Mouse (Mus musculus) heart, embryonic 13.5 days (tissue): ENCODE measurements around the gene Cep170. TPM values are rescaled to one million over a fixed set of nuclear protein-coding genes. Genes with fewer than 3 reads are reported as not detected.

Experiments used
- ATAC-seq: fragments of 200-750 bp; cut with Nextera tagmentation; 2 replicates; pipeline ENCODE4 v1.8.0; 2017; ENCODE audit warnings: moderate TSS enrichment; ENCODE audit not compliant: insufficient number of reproducible peaks, low FRiP score, low TSS enrichment; ENCODE audit errors: extremely low read depth
- H3K27ac ChIP-seq: fragments of 300-500 bp; sonication (generic); replicated peaks from 2 replicates; pipeline ENCODE4 v1.5.1; 2015; ENCODE audit warnings: moderate library complexity, mild to moderate bottlenecking, inconsistent platforms
- H3K27me3 ChIP-seq: fragments of 300-500 bp; sonication (generic); replicated peaks from 2 replicates; pipeline ENCODE4 v1.6.1; 2015; ENCODE audit warnings: mild to moderate bottlenecking, inconsistent platforms
- H3K36me3 ChIP-seq: fragments of 300-500 bp; sonication (generic); 2 replicates; pipeline ENCODE4 v1.6.1; 2015; ENCODE audit warnings: mild to moderate bottlenecking, inconsistent platforms
- H3K4me1 ChIP-seq: fragments of 300-500 bp; sonication (generic); 2 replicates; pipeline ENCODE4 v1.6.1; 2015; ENCODE audit warnings: inconsistent platforms
- H3K4me2 ChIP-seq: fragments of 300-500 bp; sonication (generic); 2 replicates; pipeline ENCODE4 v1.6.1; 2015; ENCODE audit warnings: inconsistent platforms, mild to moderate bottlenecking, moderate library complexity
- H3K4me3 ChIP-seq: fragments of 300-500 bp; sonication (generic); 2 replicates; pipeline ENCODE4 v1.5.1; 2015; ENCODE audit warnings: moderate library complexity, mild to moderate bottlenecking, inconsistent platforms
- H3K9ac ChIP-seq: fragments of 300-500 bp; sonication (generic); 2 replicates; pipeline ENCODE4 v1.6.1; 2015; ENCODE audit warnings: inconsistent platforms, mild to moderate bottlenecking, moderate library complexity
- H3K9me3 ChIP-seq: fragments of 300-500 bp; sonication (generic); 2 replicates; pipeline ENCODE4 v1.6.1; 2016; ENCODE audit warnings: inconsistent platforms
- WGBS: fragments of 180-500 bp; shearing (Covaris S2); methylation state at CpG from one replicate; pipeline ENCODE4 v1.1.7; 2015; ENCODE audit warnings: mixed read lengths; 5-methylcytosine and 5-hydroxymethylcytosine counted together
- polyA plus RNA-seq: library from polyadenylated mRNA; unstranded; fragments of >200 nt; fragmentation: Nextera tagmentation; extraction: Ambion mirVana; gene quantifications from 2 replicates; pipeline ENCODE4 v1.2.1, GENCODE M21; 2015

Gene Cep170
- polyA plus RNA-seq, 1 experiment from 2014 or later: 19.8 TPM

DNA sequence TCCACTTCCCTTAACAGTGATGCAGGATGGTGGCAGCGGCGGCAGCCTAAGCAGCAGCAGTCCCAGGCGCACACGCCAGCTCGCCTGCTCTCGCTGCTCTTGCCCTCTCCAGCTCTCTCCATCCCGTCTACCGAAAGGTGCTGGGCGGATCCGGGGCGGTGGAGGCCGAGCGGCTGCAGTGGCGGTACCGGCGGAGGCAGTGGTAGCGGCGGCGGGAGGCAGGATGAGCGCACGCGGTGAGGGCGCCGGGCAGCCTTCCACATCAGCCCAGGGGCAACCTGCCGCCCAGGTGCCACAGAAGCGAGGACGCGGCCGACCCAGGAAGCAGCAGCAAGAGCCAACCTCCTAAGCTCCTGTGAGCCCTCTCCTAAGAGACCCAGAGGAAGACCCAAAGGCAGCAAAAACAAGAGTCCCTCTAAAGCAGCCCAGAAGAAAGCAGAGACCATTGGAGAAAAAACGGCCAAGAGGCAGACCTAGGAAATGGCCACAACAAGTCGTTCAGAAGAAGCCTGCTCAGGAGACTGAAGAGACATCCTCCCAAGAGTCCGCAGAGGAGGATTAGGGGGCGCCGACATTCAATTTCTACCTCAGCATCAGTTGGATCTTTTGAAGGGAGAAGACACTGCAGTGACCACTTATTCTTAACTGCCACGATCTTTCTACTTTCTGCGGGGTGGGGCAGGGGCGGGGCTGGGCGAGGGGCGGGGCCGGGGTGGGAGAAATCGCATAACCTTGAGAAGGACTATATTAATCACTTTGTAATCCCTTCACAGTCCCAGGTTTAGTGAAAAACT lies 21.8 kb upstream of the Cep170 start:
- ATAC-seq: no peak
- Histone ChIP-seq H3K4me3 (peak overlapping the region; percentile 54), H3K27me3 (no peaks in the 10 kb centered on the region), H3K9me3 (no peaks in the 10 kb centered on the region), H3K9ac (peak overlapping the region; percentile 79), H3K4me1 (peaks cover 18% of the 10 kb centered on the region), H3K36me3 (no peaks in the 10 kb centered on the region), H3K4me2 (peak overlapping the region; percentile 84), H3K27ac (peak overlapping the region; percentile 34)
- WGBS: 1% methylated on average over 41 of the region's 41 CpGs

GRCm38 (mm10) chr1:176834880-176835279 lies 21.0 kb upstream of the Cep170 start:
- H3K27ac ChIP-seq: no peak overlapping the region
- WGBS: 33% methylated on average over 6 of the region's 6 CpGs
- H3K36me3 ChIP-seq: no peaks in the 10 kb centered on the region
- ATAC-seq: no peak
- H3K4me2 ChIP-seq: peak overlapping the region; percentile 84
- no peaks in the 10 kb centered on the region for H3K9me3 ChIP-seq
- H3K4me1 ChIP-seq: peaks cover 18% of the 10 kb centered on the region
- H3K9ac ChIP-seq: peak overlapping the region; percentile 79; the same call in 1 of the 2 replicates
- H3K27me3 ChIP-seq: no peaks in the 10 kb centered on the region
- H3K4me3 ChIP-seq: peak overlapping the region; percentile 54

- no peak for ATAC-seq
- H3K36me3 ChIP-seq: peaks cover 4% of the 10 kb centered on the region
- H3K27me3 ChIP-seq: no peaks in the 10 kb centered on the region
- 36% methylated on average over 3 of the region's 3 CpGs for WGBS
- H3K27ac ChIP-seq: no peak overlapping the region
- H3K4me2 ChIP-seq: no peak overlapping the region
- peaks cover 18% of the 10 kb centered on the region for H3K4me1 ChIP-seq
- no peak overlapping the region for H3K4me3 ChIP-seq
- H3K9ac ChIP-seq: no peak overlapping the region
- no peaks in the 10 kb centered on the region for H3K9me3 ChIP-seq
Measured at GRCm38 (mm10) chr1:176833948-176834347, 20.1 kb upstream of the Cep170 start.

- Histone ChIP-seq H3K9me3 (no peaks in the 10 kb centered on the region), H3K4me3 (no peak overlapping the region), H3K4me2 (no peak overlapping the region), H3K4me1 (peaks cover 19% of the 10 kb centered on the region), H3K36me3 (peaks cover 4% of the 10 kb centered on the region), H3K9ac (no peak overlapping the region), H3K27ac (no peak overlapping the region), H3K27me3 (no peaks in the 10 kb centered on the region)
- no peak for ATAC-seq
Measured at GRCm38 (mm10) chr1:176833257-176833656, 19.4 kb upstream of the Cep170 start.

DNA sequence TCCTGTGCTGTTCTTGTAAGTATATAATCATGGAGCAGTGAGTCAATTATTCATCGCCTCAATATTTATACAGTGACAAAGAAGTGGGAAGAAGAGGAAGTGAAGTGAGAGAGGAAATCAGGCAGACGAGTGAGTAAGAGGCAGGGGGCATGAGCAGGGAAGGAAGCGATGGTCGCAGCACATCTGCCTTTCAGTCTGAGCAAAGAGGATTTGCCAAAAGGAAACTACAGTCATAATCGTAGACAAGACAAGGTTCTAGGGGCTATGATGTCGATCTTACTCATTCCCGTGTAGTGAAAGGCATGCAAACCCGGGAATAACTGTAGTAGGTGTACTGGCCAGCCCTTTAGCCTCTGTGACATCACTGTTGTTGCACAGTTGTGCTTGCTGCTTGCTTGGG lies 18.7 kb upstream of the Cep170 start:
- ATAC-seq: no peak
- Histone ChIP-seq H3K4me2 (0 out of 2 replicates have a peak overlapping the region, but pooled peaks have one; percentile 15), H3K9ac (no peak overlapping the region), H3K4me3 (no peak overlapping the region), H3K4me1 (peaks cover 26% of the 10 kb centered on the region), H3K27ac (peak overlapping the region; percentile 33; the same call in 1 of the 2 replicates), H3K27me3 (no peaks in the 10 kb centered on the region), H3K9me3 (no peaks in the 10 kb centered on the region), H3K36me3 (peaks cover 4% of the 10 kb centered on the region)
- WGBS: 50% methylated on average over 8 of the region's 8 CpGs

GRCm38 (mm10) chr1:176832071-176832470 lies 18.2 kb upstream of the Cep170 start:
- no peaks in the 10 kb centered on the region for H3K9me3 ChIP-seq
- no peak overlapping the region for H3K4me2 ChIP-seq
- no peaks in the 10 kb centered on the region for H3K27me3 ChIP-seq
- ATAC-seq: no peak
- H3K36me3 ChIP-seq: peaks cover 4% of the 10 kb centered on the region
- H3K9ac ChIP-seq: no peak overlapping the region
- H3K4me1 ChIP-seq: peaks cover 31% of the 10 kb centered on the region
- no peak overlapping the region for H3K4me3 ChIP-seq
- no peak overlapping the region for H3K27ac ChIP-seq
- 66% methylated on average over 2 of the region's 2 CpGs for WGBS

DNA sequence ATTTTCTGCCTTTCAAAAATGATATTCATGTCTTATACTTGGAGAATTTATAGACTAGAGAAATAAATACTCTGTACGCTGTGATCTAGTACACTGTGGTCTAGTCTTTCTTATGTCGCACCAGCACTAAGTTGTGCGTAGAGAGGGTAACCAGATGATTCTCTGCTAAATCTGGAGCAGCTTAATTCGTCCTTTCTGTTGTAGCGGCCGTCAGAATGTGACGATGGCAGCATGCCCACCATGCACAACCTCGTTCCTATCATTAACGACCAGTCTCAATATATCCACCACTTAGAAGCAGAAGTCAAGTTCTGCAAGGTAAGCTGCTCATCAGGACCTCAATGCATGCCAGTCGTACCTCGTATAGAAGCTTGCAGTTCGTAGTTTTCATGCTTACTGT lies 14.8 kb upstream of the Cep170 start:
- WGBS: 72% methylated on average over 12 of the region's 12 CpGs
- H3K27ac ChIP-seq: no peak overlapping the region

DNA sequence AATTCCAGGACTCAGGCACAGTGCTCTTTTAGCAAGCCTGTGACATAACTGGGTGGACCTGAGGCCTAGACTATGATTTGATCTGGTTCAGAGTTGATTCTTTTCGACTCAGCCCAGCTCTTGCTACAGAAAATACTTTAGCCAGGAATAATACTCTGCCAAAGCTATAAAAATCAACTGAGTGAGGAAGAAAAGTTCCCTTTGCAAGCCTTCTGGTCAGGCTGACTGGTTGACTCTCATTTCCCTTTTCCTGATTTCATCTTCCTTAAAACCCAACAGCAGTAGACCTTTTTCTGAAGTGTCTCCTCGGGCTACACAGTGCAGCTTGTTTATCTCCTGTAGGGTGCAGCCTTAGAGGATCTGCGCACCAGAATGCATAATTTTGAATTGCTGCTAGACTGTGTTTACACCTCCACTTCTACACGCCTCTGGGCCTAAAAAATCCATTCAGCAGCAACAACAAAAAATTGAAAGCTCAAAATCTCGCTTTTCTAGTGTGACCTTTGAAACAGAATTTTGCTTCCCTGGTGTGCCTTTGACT lies 14.1 kb upstream of the Cep170 start:
- no peak for ATAC-seq
- Histone ChIP-seq H3K4me1 (peaks cover 32% of the 10 kb centered on the region), H3K9me3 (no peaks in the 10 kb centered on the region), H3K27ac (0 out of 2 replicates have a peak overlapping the region, but pooled peaks have one; percentile 15), H3K27me3 (no peaks in the 10 kb centered on the region), H3K36me3 (peaks cover 4% of the 10 kb centered on the region), H3K4me2 (no peak overlapping the region), H3K9ac (no peak overlapping the region), H3K4me3 (no peak overlapping the region)
- 74% methylated on average over 5 of the region's 5 CpGs for WGBS

More for the DNA sequence above, 14.8 kb upstream of the Cep170 start:
- H3K4me1 ChIP-seq: peaks cover 26% of the 10 kb centered on the region
- H3K9me3 ChIP-seq: no peaks in the 10 kb centered on the region
- no peak overlapping the region for H3K4me3 ChIP-seq
- H3K4me2 ChIP-seq: no peak overlapping the region
- H3K36me3 ChIP-seq: peaks cover 4% of the 10 kb centered on the region
- no peak overlapping the region for H3K9ac ChIP-seq
- no peak for ATAC-seq
- no peaks in the 10 kb centered on the region for H3K27me3 ChIP-seq

- H3K27ac ChIP-seq: no peak overlapping the region
- no peak overlapping the region for H3K9ac ChIP-seq
- H3K4me1 ChIP-seq: peaks cover 36% of the 10 kb centered on the region
- H3K4me2 ChIP-seq: no peak overlapping the region
- H3K9me3 ChIP-seq: no peaks in the 10 kb centered on the region
- no peak for ATAC-seq
- WGBS: 39% methylated on average over 4 of the region's 4 CpGs
- peaks cover 4% of the 10 kb centered on the region for H3K36me3 ChIP-seq
- no peak overlapping the region for H3K4me3 ChIP-seq
- H3K27me3 ChIP-seq: no peaks in the 10 kb centered on the region
Measured at GRCm38 (mm10) chr1:176827365-176827764, 13.5 kb upstream of the Cep170 start.

DNA sequence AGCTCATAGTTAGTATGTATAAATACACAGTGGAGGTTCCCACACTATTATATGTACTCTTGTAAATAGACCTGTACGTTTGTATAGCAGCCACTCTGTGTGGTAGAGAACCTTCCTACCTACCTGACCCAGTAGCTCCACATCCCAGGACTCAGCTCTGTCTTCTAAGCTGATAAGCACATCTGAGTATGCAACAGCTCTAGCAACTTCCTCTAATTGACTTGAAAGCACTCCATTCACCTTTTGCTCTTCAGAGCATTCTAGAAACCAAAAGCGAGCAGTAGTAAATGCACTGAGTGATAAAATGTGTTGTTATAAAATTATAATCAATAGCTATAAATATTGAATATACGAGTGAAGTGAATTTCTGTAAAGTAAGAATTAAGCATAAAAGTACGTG lies 13.1 kb upstream of the Cep170 start:
- no peak overlapping the region for H3K9ac ChIP-seq
- no peak overlapping the region for H3K27ac ChIP-seq
- H3K36me3 ChIP-seq: peaks cover 4% of the 10 kb centered on the region
- no peaks in the 10 kb centered on the region for H3K9me3 ChIP-seq
- ATAC-seq: no peak
- WGBS: 75% methylated on average over 4 of the region's 4 CpGs
- H3K4me1 ChIP-seq: peaks cover 40% of the 10 kb centered on the region
- H3K4me3 ChIP-seq: no peak overlapping the region
- H3K4me2 ChIP-seq: no peak overlapping the region
- H3K27me3 ChIP-seq: no peaks in the 10 kb centered on the region

DNA sequence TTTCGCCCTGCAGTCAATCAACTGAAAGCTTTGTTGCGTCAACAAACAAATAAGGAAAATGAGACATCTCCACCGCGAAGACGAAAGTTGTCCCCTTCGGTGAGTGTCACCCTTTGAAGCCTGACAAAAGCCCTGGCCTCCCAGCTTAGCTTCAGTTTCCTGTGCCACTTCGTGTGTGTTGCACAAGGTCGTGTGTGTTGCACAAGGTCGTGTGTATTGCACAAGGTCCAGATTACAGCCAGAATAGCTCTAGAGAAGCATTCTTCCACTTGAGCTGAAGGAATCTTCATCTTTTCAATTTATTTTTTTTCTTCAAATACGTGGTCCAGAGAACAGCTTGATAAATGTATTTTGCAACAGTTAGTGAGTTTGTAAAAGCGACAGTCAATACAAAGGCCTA lies 12.3 kb upstream of the Cep170 start:
- WGBS: 74% methylated on average over 11 of the region's 11 CpGs
- no peak for ATAC-seq
- Histone ChIP-seq H3K36me3 (peaks cover 4% of the 10 kb centered on the region), H3K9me3 (no peaks in the 10 kb centered on the region), H3K4me1 (peaks cover 48% of the 10 kb centered on the region), H3K4me2 (no peak overlapping the region), H3K27me3 (no peaks in the 10 kb centered on the region), H3K9ac (no peak overlapping the region), H3K27ac (no peak overlapping the region), H3K4me3 (no peak overlapping the region)

- no peaks in the 10 kb centered on the region for H3K27me3 ChIP-seq
- no peak overlapping the region for H3K4me3 ChIP-seq
- no peak overlapping the region for H3K4me2 ChIP-seq
- peaks cover 4% of the 10 kb centered on the region for H3K36me3 ChIP-seq
- H3K9ac ChIP-seq: no peak overlapping the region
- no peak overlapping the region for H3K27ac ChIP-seq
- H3K9me3 ChIP-seq: no peaks in the 10 kb centered on the region
- 90% methylated on average over 4 of the region's 4 CpGs for WGBS
- no peak for ATAC-seq
- H3K4me1 ChIP-seq: peaks cover 58% of the 10 kb centered on the region
Measured at GRCm38 (mm10) chr1:176825084-176825483, 11.2 kb upstream of the Cep170 start.
